Mouse (Mus musculus) CH12.LX (cell line): ENCODE measurements at regions not wholly inside any gene's neighbourhood (a gene's known extent, or its start where the extent isn't known, plus 50 kb on each side); places are given as distances from the start of the nearest gene placed in this dataset.

Experiments used
- DNase-seq: peaks from one replicate; pipeline ENCODE4 v3.0.0-alpha.2; 2013; ENCODE audit errors: extremely low read depth
- H3K27ac ChIP-seq: 2 replicates; pipeline ENCODE4 v1.5.1; 2012; ENCODE audit warnings: low read depth, mild to moderate bottlenecking, control low read depth, moderate library complexity; ENCODE audit not compliant: insufficient read depth
- H3K27me3 ChIP-seq: replicated peaks from 2 replicates; pipeline ENCODE3; 2012; ENCODE audit warnings: inconsistent platforms
- H3K36me3 ChIP-seq, 2 experiments: replicated peaks in 1 of 2; 2 replicates each; pipeline versions ENCODE3 to v1.6.1; 2012; ENCODE audit warnings: inconsistent platforms in 1 of 2, low read length in 1 of 2, mild to moderate bottlenecking in 1 of 2, mixed read lengths in 1 of 2, moderate library complexity in 1 of 2; ENCODE audit not compliant: control insufficient read depth in 1 of 2, insufficient read depth in 1 of 2
- H3K4me1 ChIP-seq, 2 experiments: 2 replicates each; pipeline ENCODE4 v1.6.1; 2012; ENCODE audit warnings: inconsistent platforms in 1 of 2, moderate library complexity in 1 of 2; ENCODE audit not compliant: insufficient read depth in 2 of 2, control insufficient read depth in 1 of 2
- H3K4me2 ChIP-seq: 2 replicates; pipeline ENCODE4 v1.6.1; 2012; ENCODE audit warnings: low read depth, mild to moderate bottlenecking, control low read depth; ENCODE audit not compliant: poor library complexity, insufficient read depth, severe bottlenecking
- H3K4me3 ChIP-seq, 3 experiments: fragments of 150-350 bp in 1 of 3; sonication (generic) in 1 of 3; replicated peaks in 1 of 3; 2 replicates each; pipeline versions ENCODE3 to v1.5.1; 2011 to 2012; ENCODE audit warnings: low read depth in 2 of 3, low read length in 2 of 3, mild to moderate bottlenecking in 2 of 3, moderate library complexity in 2 of 3, control low read depth in 1 of 3, improper control_type of control experiment in 1 of 3, inconsistent platforms in 1 of 3, mixed read lengths in 1 of 3; ENCODE audit not compliant: poor library complexity in 1 of 3
- H3K79me2 ChIP-seq: replicated peaks from 2 replicates; pipeline ENCODE4 v1.6.1; 2012; ENCODE audit warnings: mild to moderate bottlenecking, moderate library complexity; ENCODE audit not compliant: control insufficient read depth, poor library complexity, insufficient read depth, severe bottlenecking; ENCODE audit errors: extremely low read depth
- H3K9ac ChIP-seq: 2 replicates; pipeline ENCODE4 v1.6.1; 2012; ENCODE audit warnings: low read depth, mild to moderate bottlenecking, control low read depth, moderate library complexity; ENCODE audit not compliant: insufficient read depth
- H3K9me3 ChIP-seq: replicated peaks from 2 replicates; pipeline ENCODE3; 2012; ENCODE audit warnings: low read length, inconsistent platforms, mixed read lengths
- CHD1 ChIP-seq: IDR thresholded peaks from 2 replicates; pipeline ENCODE4 v1.6.1; 2012; ENCODE audit warnings: low read depth, low read length, improper control_type of control experiment, inconsistent platforms
- CHD2 ChIP-seq: IDR thresholded peaks from 2 replicates; pipeline ENCODE4 v1.6.1; 2011; ENCODE audit warnings: low read length, improper control_type of control experiment
- CTCF ChIP-seq, 2 experiments: IDR thresholded peaks in 1 of 2; conservative IDR thresholded peaks in 1 of 2; 2 replicates each; pipeline ENCODE4 v1.5.1; 2011 to 2012; ENCODE audit warnings: low read depth in 2 of 2, low read length in 2 of 2, improper control_type of control experiment in 1 of 2, inconsistent platforms in 1 of 2, mild to moderate bottlenecking in 1 of 2, moderate library complexity in 1 of 2
- EP300 ChIP-seq: IDR thresholded peaks from 2 replicates; pipeline ENCODE4 v1.6.1; 2011; ENCODE audit warnings: low read length, improper control_type of control experiment
- ETS1 ChIP-seq: conservative IDR thresholded peaks from 2 replicates; pipeline ENCODE4 v1.6.1; 2012; ENCODE audit warnings: low read depth, mild to moderate bottlenecking, inconsistent platforms, low read length, improper control_type of control experiment, moderate library complexity
- GABPA ChIP-seq: IDR thresholded peaks from 2 replicates; pipeline ENCODE4 v1.6.1; 2012; ENCODE audit warnings: low read depth, low read length, improper control_type of control experiment, inconsistent platforms; ENCODE audit not compliant: insufficient replicate concordance
- IRF4 ChIP-seq: IDR thresholded peaks from 2 replicates; pipeline ENCODE4 v1.6.1; 2014; ENCODE audit warnings: low read depth, mild to moderate bottlenecking, inconsistent platforms, low read length, improper control_type of control experiment
- JUN ChIP-seq: IDR thresholded peaks from 2 replicates; pipeline ENCODE4 v1.6.1; 2011; ENCODE audit warnings: low read depth, mild to moderate bottlenecking, low read length, improper control_type of control experiment, moderate library complexity; ENCODE audit not compliant: insufficient read depth
- MAFK ChIP-seq: IDR thresholded peaks from 2 replicates; pipeline ENCODE4 v1.6.1; 2011; ENCODE audit warnings: low read length, improper control_type of control experiment; ENCODE audit not compliant: insufficient replicate concordance
- MAX ChIP-seq: IDR thresholded peaks from 2 replicates; pipeline ENCODE4 v1.6.1; 2011; ENCODE audit warnings: low read length, improper control_type of control experiment
- MAZ ChIP-seq: IDR thresholded peaks from 2 replicates; pipeline ENCODE4 v1.6.1; 2012; ENCODE audit warnings: low read depth, mild to moderate bottlenecking, inconsistent platforms, low read length, improper control_type of control experiment, moderate library complexity
- MEF2A ChIP-seq: IDR thresholded peaks from 2 replicates; pipeline ENCODE4 v1.6.1; 2014; ENCODE audit warnings: low read depth, mild to moderate bottlenecking, inconsistent platforms, low read length, improper control_type of control experiment, borderline replicate concordance
- MXI1 ChIP-seq: IDR thresholded peaks from 2 replicates; pipeline ENCODE4 v1.6.1; 2011; ENCODE audit warnings: mild to moderate bottlenecking, low read depth, low read length, improper control_type of control experiment
- PAX5 ChIP-seq: IDR thresholded peaks from 2 replicates; pipeline ENCODE4 v1.6.1; 2012; ENCODE audit warnings: low read length, inconsistent platforms, mixed read lengths
- POLR2AphosphoS2 ChIP-seq: IDR thresholded peaks from 2 replicates; pipeline ENCODE4 v1.6.1; 2011; ENCODE audit warnings: low read depth, low read length, improper control_type of control experiment
- RAD21 ChIP-seq: IDR thresholded peaks from 2 replicates; pipeline ENCODE4 v1.6.1; 2011; ENCODE audit warnings: low read depth, mild to moderate bottlenecking, low read length, improper control_type of control experiment, moderate library complexity
- RCOR1 ChIP-seq: conservative IDR thresholded peaks from 2 replicates; pipeline ENCODE4 v1.6.1; 2012; ENCODE audit warnings: low read depth, mild to moderate bottlenecking, inconsistent platforms, low read length, improper control_type of control experiment
- SMC3 ChIP-seq: IDR thresholded peaks from 2 replicates; pipeline ENCODE4 v1.6.1; 2011; ENCODE audit warnings: low read depth, low read length, improper control_type of control experiment
- USF1 ChIP-seq: IDR thresholded peaks from 2 replicates; pipeline ENCODE4 v1.6.1; 2014; ENCODE audit warnings: low read depth, mild to moderate bottlenecking, inconsistent platforms, low read length, improper control_type of control experiment
- USF2 ChIP-seq: conservative IDR thresholded peaks from 2 replicates; pipeline ENCODE4 v1.6.1; 2011; ENCODE audit warnings: low read depth, low read length, improper control_type of control experiment
- ZKSCAN1 ChIP-seq: IDR thresholded peaks from 2 replicates; pipeline ENCODE4 v1.6.1; 2012; ENCODE audit warnings: low read depth, inconsistent platforms, low read length, improper control_type of control experiment, borderline replicate concordance
- ZMIZ1 ChIP-seq: IDR thresholded peaks from 2 replicates; pipeline ENCODE4 v1.6.1; 2012; ENCODE audit warnings: low read depth, mild to moderate bottlenecking, inconsistent platforms, low read length, improper control_type of control experiment
- dilution Hi-C: fragments of 300-500 bp; cut with MboI; formaldehyde crosslinking; loops from 2 replicates; pipeline ENCODE4 v1.14.3; 2020; ENCODE audit warnings: low sequenced_read_pairs; ENCODE audit not compliant: extremely low pct_unique_long_range_greater_than_20kb, extremely low pct_ligation_motif_present
- in situ Hi-C: fragments of 300-500 bp; cut with MboI; formaldehyde crosslinking; loops from 3 replicates; pipeline ENCODE4 v1.14.3; 2019; ENCODE audit warnings: low sequenced_read_pairs, low pct_ligation_motif_present, low pct_unique_long_range_greater_than_20kb, mixed read lengths

DNA sequence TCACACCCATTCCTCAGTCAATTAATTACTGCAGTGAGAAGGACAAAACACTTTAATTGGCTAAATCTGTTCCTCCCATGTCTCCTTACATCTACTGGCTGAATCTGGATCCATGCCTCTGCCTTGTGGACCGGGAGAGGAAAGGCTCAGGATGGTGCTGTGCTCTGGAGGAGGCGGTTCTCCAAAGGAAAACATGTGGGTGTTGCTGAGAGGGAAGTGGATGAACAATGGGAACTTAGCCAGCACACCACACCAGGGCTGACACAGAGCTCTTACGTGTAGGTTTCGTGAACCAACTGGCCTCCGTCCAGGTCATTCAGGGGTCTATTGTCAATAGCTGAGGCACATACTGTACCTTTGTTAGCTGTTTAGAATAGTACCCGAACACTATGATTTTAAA, 69.3 kb upstream of the Tcf12 start:
- no peak overlapping the region for H3K4me3 ChIP-seq
- no peak for DNase-seq
- H3K4me1 ChIP-seq, result peaks cover 3 to 5% of the 10 kb centered on the region in 2 experiments; a peak in 1 of 4 replicates
- no peak overlapping the region for H3K4me2 ChIP-seq
- dilution Hi-C loops, result no loop called here
- no peaks in the 10 kb centered on the region for H3K36me3 ChIP-seq
- no peak for TF ChIP-seq MAZ
- no peak for TF ChIP-seq JUN
- no peak for TF ChIP-seq IRF4
- no peak for TF ChIP-seq CHD2
- TF ChIP-seq MAFK, result no peak
- no peak for TF ChIP-seq USF2
- no peak for TF ChIP-seq EP300
- no peak for TF ChIP-seq USF1
- no peak for TF ChIP-seq GABPA
- TF ChIP-seq MXI1, result no peak
- no peak for TF ChIP-seq ZMIZ1
- TF ChIP-seq ETS1, result no peak
- no peaks in the 10 kb centered on the region for H3K27me3 ChIP-seq
- H3K9me3 ChIP-seq, result no peaks in the 10 kb centered on the region
- in situ Hi-C loops, result no loop called here
- no peak overlapping the region for H3K9ac ChIP-seq
- H3K79me2 ChIP-seq, result no peaks in the 10 kb centered on the region
- no peak overlapping the region for H3K27ac ChIP-seq

DNA sequence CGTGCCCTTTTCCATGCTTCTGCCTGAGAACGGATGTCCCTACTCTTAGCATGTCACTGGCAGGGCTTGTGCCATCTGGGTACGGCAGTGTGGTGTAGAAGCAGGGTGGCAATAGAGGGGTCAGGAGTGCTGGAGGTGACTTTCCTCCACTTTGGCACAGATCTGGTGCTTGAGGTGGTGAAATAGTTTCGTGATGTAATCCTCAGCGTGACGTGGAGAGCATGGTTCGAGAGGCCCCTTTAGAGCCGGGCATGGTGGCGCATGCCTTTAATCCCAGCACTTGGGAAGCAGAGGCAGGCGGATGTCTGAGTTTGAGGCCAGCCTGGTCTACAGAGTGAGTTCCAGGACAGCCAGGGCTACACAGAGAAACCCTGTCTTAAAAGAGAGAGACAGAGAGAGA, 71.7 kb upstream of the Tcf12 start:
- dilution Hi-C loops, result no loop called here
- no peaks in the 10 kb centered on the region for H3K9me3 ChIP-seq
- DNase-seq, result no peak
- no peak overlapping the region for H3K9ac ChIP-seq
- H3K4me3 ChIP-seq, result no peak overlapping the region
- H3K4me2 ChIP-seq, result no peak overlapping the region
- no peak overlapping the region for H3K27ac ChIP-seq
- H3K4me1 ChIP-seq, result peaks cover 3 to 6% of the 10 kb centered on the region in 2 experiments; a peak in 1 of 4 replicates
- no peaks in the 10 kb centered on the region for H3K79me2 ChIP-seq
- H3K36me3 ChIP-seq, result no peaks in the 10 kb centered on the region
- TF ChIP-seq ZKSCAN1 (no peak), PAX5 (no peak), CHD1 (no peak), RCOR1 (no peak), JUN (no peak), IRF4 (no peak), ETS1 (no peak), MAFK (no peak), CTCF (conservative IDR thresholded peaks at IDR 0.05 in 1 of 2, IDR thresholded peaks at IDR 0.05 in 1 of 2; ENCODE audit: low read depth in 2 of 2, low read length in 2 of 2) (no peak), CHD2 (no peak), RAD21 (no peak), SMC3 (no peak), MEF2A (no peak), EP300 (no peak), MAX (no peak), GABPA (no peak), POLR2AphosphoS2 (no peak), USF1 (no peak)
- in situ Hi-C loops, result no loop called here
- no peaks in the 10 kb centered on the region for H3K27me3 ChIP-seq
